Mouse (Mus musculus): ENCODE results near the gene Itih4. TPM values are rescaled to one million over a fixed set of nuclear protein-coding genes. Genes with fewer than 3 reads are reported as not detected.

Itih4 gene
- total RNA-seq (2015; ENCODE audit: low replicate concordance) (not detected in 2 replicates), total RNA-seq (2017; ENCODE audit: low replicate concordance) (not detected in 2 replicates)

DNA sequence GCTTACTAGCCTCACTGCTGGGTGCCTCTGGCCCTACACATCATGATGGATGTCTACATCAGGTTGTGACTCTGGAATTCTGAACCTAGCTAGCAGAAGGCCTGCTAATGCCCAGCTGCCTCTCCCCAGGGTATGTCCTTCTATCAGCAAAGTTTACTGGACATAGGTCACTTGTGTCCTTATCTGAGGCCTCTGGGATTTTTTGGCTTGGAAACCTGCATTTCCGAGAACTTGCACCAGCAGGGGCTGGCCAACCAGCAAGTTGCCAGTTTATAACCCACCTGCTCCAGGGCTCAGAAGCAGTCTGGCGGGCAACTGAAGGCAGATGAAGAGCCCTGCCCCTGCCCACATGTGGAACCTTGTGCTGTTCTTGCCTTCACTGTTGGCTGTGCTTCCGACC is at the start of gene Itih4:
TSS of gene Itih4 (plus strand) at position 273 of the 400 bp plus-strand sequence.
- no peak for ATAC-seq (replicated peaks; ENCODE audit: low FRiP score, poor library complexity, severe bottlenecking)

DNA sequence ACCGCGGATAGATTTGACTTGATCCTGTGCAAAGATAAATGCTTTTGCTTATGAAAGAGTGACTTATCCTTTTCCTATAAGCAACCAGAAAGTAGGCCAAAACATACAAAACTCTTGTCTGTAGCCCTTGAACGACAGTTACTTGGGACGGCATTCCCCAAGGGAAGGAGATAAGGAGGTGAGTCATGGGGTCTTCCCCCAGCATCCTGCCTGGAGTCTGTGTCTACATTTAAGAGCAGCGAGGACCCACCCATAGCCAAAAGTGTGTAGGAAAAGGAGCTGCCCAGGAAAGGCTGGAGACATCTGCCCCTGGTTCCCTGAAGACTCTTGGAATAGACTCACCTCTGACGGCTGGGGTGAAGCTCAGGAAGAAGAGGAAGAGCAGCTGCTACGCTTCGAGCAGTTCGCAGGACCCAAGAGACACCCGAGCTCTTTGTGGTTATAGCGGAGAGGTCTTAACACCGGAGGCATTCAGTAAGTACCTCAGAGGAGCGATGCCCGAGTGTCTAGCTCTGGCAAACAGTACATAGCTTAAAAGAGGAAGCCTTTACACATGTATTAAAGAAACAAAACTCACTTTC is 48.8 kb upstream of the Itih4 start:
- no peak for ATAC-seq (replicated peaks; ENCODE audit: low FRiP score, poor library complexity, severe bottlenecking)

DNA sequence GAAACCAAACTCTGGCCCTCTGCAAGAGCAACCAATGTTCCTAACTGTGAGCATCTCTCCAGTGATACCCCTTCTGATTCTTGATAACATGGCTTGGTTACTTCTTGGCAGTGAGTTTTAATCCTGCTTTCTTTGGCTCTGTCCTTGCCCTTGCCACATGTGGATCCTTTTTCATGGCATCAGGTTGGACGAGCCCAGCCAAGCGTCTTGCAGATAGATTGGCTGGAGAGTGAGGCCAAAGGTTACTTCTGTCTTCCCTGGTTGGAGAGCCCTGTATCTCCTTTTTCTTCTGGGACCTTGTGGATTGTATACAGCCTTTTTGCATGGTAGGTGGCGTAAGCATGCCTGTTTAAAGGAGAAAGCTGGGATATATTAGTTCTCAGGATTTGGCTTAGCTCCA is 42.6 kb upstream of the Itih4 start:
- ATAC-seq (replicated peaks; ENCODE audit: low FRiP score, poor library complexity, severe bottlenecking), result no peak

DNA sequence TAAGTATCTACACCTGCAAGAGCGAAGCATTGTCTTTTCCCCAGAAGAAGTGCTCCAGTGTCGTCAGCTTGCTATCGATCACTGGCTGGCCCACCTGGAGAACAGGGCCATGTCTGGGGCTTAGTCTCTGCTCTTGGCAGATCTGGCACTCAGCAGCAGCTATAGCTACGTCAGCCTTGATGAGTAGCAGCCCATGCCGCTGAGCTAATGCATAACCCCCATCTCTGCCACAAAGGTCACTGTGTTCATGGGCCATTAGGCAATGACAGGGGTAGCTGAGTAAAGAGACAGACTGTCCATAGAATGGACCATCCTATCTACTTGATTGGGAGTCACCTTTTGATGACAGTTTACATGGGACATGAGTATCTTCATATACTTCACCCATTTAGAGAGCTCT is 35.8 kb upstream of the Itih4 start:
- no peak for ATAC-seq (replicated peaks; ENCODE audit: low FRiP score, poor library complexity, severe bottlenecking)

DNA sequence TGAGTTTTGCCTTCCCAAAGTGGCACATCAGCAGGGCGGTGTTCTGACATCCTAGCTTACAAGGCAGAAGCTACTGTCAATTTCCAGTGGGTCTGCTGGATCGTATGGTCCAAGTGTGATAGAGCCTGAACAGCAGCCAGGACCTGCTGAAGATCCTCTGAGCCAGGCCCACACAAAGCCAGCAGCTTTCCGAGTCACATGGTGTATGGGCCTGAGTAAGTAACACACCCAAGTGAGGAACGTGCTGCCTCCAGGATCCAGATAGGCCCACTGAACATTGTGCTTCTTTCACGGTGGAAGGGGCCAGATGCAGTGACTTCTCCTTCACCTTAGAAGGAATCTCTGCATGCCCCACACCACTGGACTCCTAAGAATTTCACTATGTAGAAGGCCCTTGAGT is 34.0 kb upstream of the Itih4 start:
- no peak for ATAC-seq (replicated peaks; ENCODE audit: low FRiP score, poor library complexity, severe bottlenecking)

DNA sequence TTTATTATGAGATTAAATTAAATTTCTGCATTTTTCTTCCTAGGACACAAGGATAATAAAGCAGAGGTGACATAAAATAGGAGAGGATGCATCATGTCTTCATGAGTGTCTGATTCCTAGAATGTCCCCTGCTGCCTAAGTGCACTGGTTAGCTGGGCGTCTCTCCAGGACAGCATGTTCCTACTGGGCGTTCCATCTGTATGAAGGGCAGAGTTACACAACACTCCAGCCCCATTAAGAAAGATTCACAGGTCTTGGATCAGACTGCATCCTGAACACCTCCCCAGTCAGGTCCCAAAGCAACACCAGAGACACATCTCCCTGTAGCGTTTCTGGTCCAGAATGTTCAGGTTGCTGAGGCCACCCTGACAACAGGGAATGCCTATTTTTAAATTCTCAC is 31.0 kb upstream of the Itih4 start:
- ATAC-seq (replicated peaks; ENCODE audit: low FRiP score, poor library complexity, severe bottlenecking), result no peak

DNA sequence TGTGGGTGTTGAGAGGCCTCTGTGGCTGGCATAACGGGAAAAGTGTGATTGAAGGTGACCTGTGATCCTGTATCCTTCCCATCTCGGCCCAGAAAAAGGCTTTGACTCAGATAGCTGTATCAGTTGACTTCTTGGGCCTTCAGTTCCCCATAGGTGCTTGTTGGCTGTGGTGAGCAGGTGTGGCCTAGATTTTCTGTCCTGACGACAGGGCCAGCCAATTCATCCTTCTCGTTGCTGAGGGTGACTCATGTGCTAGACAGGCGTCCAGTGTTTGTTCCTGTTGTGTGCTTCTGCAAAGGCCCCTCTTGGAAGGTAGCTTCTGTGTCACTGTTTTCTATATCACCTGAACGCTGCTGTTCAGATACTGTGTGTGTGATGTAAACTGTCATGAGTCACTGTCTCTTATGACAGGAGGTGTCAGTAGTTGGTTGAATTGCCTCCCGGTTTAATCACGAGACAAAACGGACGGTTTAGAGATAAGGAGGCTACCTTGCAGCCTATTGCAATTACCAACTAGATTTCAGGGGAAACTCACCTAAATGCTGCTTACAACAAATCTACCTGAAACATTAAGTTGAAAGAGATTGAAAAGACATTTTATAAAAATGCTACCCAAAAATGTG is 29.3 kb upstream of the Itih4 start:
- no peak for ATAC-seq (replicated peaks; ENCODE audit: low FRiP score, poor library complexity, severe bottlenecking)

DNA sequence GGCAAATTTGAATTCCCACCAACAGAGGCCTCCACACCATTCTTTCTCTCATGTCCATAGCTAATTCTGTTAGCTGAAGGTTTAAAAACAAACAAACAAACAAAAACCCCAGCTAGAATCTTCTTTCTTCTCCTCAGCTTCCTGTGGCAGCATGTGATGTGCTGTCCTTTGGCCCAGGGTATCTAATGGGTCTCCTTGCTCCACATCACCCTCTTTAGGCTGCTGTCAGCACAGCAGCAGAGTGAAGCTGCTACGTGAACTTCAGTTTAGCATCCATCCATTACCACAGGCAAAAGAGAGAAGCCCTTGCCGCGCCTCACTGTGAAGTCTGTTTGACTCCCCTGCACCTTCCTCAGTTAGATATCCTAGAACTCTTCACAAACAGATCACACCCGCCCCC is 28.3 kb upstream of the Itih4 start:
- ATAC-seq (replicated peaks; ENCODE audit: low FRiP score, poor library complexity, severe bottlenecking), result no peak

DNA sequence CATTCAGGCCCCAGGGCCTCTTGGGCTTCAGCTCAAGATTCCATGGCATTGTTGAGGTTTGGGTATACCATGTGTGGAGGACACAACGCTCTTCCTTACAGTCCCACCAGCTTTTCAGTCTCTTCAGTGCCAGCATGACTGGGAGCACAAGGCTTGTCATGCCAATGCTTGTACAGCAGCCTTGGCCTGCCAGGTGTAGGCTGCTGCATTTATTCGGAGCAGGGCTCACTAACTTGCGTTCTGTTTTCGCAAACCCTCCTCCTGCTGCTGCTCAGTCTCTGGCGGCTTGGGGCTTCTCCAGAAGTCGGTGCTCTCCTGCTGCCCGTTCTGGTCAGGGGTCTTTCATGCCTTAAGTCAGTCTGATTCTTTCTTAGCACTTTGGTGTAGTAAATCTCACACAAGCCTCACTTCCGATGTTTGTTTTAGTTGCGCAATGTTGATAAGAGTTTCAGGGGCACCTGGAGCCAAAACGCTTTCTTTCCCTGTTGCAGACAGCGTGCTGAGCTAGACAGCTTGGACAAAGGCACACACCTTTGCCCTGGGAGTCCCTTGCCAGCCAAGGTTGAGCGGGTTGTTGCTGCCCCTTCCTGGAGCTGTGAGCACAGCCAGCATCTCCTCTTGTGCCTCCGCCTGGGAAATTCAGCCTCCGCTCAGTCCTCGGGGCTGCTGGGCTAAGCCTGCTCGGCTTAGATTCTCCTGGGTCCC is 24.7 kb upstream of the Itih4 start:
- ATAC-seq (replicated peaks; ENCODE audit: low FRiP score, poor library complexity, severe bottlenecking), result no peak

DNA sequence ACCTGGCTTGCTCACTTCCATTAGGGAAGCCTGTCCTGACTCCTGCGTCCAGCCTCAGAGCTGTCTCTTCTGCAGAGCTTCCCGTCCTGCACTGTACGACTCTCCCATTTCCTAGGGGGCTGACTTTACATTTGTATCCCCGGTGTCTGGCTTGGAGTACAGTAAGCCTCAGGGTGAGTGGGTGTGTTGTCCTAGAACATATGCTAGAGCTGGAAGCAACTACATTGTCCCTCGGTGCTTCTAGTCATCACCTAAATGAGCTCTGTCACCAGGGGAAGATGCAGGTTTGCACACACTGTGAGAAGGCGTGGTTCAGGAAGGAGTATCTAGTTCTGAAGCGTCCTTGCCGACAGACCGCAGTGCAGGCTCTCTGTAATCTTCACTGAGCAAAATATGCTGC is 23.9 kb upstream of the Itih4 start:
- no peak for ATAC-seq (replicated peaks; ENCODE audit: low FRiP score, poor library complexity, severe bottlenecking)

DNA sequence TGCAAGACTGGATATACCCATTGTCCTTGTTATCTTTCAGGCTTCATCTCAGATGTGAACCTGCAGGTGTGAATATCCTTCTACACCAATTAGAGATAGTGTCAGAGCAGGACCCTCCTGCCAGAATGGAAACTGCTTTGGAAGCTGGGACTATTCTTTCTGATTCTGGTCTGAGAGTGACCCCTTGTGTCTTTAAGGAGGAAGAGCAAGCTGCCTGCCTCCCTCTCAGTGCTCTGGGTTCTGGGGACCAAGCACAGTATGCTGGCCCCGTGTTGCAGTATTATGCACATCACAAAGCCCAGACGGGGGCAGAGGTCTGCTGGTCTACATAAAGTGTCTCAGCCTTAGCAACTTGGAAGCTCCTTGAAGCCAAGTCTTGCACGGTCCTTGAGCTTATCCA is 21.0 kb upstream of the Itih4 start:
- no peak for ATAC-seq (replicated peaks; ENCODE audit: low FRiP score, poor library complexity, severe bottlenecking)

DNA sequence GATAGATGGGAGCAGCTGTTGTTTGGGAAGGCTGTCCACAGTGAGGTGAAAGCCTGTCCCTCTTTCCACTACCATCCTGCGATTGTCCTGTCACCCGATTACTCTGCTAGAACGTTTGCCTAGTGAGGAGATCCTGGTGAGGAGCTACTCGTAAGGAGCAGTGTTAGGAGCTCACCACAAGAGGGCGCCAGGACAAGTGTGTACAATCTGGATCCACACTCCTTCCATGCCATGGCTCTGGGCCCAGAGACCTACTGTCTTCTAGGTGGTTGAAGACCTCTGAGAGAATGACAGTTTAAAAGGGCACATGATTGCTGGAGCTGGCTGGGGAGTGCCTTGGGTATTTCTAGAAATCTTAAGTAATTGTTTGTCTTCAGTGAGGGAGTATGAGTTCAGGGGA is 19.2 kb upstream of the Itih4 start:
- ATAC-seq (replicated peaks; ENCODE audit: low FRiP score, poor library complexity, severe bottlenecking), result peak; percentile 71

DNA sequence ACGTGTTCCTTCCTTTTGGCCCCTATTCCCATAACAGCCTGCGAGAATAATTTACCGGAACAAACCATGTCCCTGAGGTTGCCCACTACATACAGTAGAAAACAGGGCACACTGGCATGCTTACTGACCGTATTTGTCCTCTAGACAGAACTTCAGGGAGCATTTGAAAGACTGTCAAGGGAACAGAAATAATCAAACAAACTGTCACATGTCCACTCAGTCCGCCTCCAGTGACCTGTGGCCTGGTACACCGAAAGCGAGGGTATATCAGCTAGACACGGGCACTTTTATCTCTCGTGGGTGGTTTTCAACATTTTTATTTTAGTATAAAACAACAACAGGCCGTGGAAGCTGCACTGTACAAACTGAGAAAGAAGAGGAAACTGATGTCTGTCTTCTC is 17.4 kb upstream of the Itih4 start:
- no peak for ATAC-seq (replicated peaks; ENCODE audit: low FRiP score, poor library complexity, severe bottlenecking)

DNA sequence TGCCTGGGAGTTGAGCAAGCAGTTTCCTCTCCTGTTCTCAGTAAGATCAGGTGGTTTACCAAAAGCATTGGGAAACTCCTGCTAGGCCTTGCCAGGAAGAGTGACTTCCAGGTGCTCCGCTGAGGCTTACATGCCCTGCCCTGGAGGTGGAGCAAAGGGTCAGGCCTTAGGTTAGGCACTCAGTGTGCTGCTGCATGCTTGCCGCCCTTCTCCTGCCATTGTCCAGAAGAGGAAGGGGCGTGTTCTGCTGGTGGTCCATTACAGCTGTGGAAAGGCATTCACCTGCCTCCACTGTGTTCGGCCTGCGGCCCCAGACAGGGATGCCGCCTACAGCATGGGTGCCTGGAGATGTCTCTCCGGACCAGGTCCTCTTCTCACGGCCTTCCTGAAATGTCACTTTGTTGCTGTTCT is 16.9 kb upstream of the Itih4 start:
- no peak for ATAC-seq (replicated peaks; ENCODE audit: low FRiP score, poor library complexity, severe bottlenecking)

DNA sequence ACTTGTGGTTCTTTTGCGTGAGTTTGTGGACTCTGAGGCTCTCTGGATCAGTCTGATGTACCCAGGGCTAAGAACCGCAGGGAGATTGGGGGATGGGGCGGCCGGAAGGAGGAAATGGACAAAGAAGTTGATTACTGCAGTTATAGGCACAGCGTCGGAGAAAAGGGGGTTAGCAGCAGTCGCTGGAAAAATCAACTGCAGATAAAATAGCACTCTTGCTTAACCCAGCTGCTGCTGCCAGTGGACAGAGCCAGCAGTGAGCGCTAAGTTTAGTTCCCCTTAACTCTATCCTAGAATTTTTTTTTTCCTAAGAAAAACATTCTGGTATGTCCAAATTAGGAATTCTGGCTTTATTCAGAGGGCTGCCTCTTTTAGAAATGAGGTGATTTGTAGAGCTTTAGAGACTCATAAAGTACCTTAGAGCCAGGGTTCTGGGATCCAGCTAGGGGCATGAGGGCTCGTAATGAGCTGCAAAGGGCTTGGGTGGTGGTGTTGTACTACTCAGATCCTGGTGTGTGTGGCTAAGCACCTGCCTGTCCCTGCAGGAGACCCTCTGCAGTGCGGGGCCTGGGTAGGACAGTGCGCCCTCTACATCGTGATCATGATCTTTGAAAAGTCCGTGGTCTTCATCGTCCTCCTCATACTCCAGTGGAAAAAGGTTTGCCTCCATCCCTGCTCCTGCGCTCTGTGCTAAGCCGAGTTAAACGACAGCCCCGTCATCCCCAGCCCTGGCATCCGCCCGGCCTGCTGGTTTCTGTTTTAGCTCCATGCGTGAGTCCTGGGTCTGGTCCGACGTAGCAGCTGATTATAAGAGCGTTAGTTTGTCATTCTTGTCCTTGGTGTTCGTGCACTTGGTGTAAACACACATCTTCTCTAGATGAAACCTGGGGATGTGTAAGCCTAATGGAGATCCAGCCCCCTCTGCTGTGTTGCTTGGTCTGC is 15.8 kb upstream of the Itih4 start:
- no peak for ATAC-seq (replicated peaks; ENCODE audit: low FRiP score, poor library complexity, severe bottlenecking)

DNA sequence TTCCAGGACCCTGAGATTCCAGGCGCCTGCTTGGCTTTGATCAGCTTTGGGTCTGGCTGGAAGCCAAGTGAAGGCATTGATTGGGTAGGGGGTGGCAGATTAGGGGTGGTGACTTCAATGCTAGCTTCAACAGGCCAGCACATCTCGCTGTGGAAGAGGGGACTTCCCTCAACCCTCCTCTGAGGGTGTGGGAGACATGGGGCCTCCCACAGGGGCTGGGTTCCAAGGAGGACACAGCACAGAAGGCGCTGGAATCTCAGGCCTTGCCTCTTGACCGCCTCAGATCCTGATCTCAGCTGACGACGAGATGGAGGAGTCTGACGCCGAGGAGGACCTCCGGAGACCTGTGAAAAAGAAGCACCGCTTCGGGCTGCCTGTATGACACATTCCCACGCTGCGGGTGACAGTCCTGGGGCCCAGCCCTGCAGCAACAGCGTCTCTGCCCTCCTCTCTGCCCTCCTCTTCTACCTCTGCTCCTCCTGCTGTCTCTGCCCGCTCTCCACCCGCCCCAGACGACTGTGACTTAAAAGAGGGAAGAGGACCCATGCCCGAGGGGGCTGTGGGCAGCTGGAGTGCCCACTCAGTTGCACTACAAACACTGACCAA is 12.1 kb upstream of the Itih4 start:
- no peak for ATAC-seq (replicated peaks; ENCODE audit: low FRiP score, poor library complexity, severe bottlenecking)

DNA sequence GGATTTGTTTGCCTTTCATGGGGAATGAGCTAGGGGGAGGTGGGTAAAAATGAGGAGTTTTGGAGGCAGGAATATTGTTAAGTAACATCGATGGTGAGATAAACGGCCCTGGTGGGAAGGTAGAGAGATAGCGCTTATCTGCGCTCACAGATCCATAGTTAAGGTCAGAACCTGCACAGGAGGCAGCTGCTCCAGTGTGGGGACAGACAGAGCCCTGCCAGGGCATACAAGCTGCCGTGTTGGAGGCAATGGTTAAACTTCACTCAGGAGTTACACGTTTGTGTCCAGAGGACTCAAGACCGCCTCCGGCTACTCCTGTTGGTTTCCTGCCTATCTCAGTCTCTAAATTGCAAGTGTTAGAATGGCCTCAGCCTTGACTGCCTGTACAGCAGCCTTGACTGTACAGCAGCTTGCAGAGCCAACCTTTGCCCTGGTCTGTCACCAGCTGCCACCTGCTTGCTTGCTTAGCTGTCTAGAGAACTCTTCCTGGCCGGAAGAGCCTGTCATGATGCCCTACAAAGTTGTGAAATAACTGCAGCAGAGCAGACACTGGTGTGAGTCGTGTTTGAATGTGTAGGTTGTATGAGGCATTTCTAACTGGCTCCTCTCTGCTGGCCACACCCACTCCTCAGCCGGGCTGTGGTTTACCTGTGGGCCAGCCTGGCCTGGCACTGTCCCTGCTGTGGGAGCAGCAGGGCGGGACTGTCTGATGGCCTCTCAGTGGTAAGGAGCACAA is 11.0 kb upstream of the Itih4 start:
- no peak for ATAC-seq (replicated peaks; ENCODE audit: low FRiP score, poor library complexity, severe bottlenecking)

DNA sequence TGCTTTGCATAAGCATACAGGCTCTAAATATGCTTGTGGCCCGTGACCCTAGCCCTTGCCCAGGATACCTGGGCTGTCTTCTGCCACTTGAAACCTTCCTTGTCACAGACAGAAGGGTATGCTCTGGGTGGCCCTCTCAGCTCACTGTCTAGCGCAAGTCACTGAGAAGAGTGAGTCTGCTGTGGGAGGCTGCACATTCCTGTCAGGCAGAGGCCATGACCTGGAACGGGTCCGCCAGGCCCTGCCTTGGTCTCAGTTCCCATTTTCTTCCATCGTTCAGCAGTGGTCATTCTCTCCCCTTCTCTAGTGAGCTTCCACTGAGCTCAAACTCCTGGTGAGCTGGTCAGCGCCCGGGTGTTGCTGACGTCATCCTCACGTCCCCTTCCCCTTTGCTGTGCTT is 10.3 kb upstream of the Itih4 start:
- ATAC-seq (replicated peaks; ENCODE audit: low FRiP score, poor library complexity, severe bottlenecking), result no peak

DNA sequence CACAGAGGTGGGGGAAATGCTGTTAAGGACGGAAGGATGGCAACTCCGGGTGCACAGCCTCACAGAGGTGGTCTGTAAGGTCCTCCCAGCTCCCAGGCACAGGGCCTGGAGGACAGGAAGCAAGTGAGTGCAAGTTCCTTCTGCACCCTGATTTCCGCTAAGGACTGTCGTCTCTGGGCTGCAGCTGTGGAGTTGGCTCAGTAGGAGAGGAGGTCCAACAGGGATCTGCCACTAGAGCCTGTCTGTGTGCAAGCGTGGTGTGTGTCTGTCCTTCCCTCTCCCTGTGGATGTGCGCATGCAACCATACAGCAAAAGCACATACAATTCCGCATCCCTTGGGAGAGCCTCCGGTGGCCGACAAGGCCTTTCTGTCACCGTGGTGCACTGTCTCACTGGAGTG is 9.8 kb upstream of the Itih4 start:
- no peak for ATAC-seq (replicated peaks; ENCODE audit: low FRiP score, poor library complexity, severe bottlenecking)
